Mouse (Mus musculus) ZHBTc4 (cell line): ENCODE data around the gene Tanc1.
"Not testable (repeated sequence)": the region's sequence is repeated elsewhere in the genome, so short reads cannot be mapped to it uniquely, and the experiment has no call there.

ENCODE experiments used
- DNase-seq: peaks from one replicate; pipeline ENCODE4 v3.0.0-alpha.2; 2011; ENCODE audit warnings: low read depth, low spot score

Gene Tanc1

DNA sequence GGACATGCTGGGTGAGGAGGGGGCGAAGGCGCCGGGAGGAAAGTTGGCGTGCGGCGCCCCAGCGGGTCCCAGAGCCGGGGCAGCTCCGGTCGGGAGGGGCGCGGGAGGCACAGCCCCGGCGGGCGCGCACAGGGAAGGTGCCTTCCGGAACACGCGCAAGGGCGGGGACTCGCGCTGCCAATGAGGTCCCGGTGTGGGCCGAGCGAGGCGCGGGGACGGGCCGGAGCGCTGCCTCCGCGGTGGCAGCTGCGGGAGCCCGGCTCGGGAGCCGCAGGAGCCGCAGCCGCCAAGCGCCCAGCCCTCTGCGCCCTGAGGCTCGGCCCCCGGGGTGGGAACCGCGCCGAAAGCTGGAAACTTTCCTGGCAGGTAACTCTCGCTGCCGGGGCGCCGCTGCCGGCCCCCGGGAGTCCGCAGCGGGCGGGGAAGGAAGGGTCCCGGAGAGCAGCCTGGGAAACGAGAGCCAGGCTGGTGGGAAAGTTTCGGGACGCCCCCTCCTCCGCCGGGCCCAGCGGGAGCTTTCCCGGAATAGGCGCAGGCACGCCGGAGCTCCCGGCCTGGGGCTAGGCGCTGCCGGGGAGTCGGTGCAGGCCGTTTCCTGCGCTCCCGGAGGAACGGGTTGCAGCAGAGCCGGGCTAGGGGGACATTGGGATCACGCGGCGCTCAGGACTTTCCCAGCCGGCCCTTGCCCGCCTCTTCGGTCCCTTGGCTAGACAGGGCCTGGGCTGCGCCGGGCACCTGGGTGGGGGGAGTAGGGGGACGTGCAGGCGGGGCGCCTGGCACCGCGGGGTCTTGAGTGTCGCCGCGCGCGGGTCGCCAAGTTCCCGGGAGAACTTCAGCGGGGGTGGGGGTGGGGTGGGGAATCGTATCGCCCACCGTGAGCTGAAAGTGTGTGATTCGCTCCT lies at the start of gene Tanc1:
TSS of gene Tanc1 (plus strand) at position 212 of the 902 bp plus-strand sequence.
- peak; percentile 93 for DNase-seq

GRCm38 (mm10) chr2:59562215-59562614 lies 49.6 kb upstream of the Tanc1 start:
- DNase-seq: no peak

- no peak for DNase-seq
These were observed 49.1 kb upstream of the Tanc1 start for GRCm38 (mm10) chr2:59562696-59563095.

DNA sequence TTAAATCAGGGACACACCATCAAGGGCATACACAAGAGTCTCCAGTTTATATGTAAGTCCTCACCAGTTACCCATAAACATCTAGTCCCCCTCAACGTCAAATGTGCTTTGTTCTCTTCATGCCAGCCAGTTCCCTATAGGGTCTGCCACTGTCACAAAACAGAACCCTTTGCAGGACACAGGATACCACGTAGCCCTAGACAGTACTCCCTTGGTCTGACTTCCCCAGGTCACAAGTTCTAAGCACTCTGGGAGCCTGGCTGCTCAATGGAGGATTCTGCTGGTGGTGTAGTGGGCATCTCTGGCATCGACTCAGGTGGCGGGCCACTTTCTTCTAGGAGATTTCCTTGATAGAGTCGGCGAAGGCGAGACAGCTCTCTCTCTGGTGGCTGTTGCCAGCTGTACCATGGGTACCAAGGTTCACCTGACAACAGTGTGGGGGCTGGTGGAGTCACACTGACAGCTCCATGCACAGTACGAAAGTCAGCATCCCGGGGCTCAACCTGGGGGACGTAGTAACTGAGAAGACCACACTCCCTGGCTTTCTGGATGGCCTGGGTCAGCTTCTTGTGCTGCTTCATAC lies 47.7 kb upstream of the Tanc1 start:
- DNase-seq: not testable (repeated sequence)

- peak; percentile 53 for DNase-seq
These were observed 46.9 kb upstream of the Tanc1 start for GRCm38 (mm10) chr2:59564947-59565346.

- DNase-seq: no peak
These were observed 30.9 kb upstream of the Tanc1 start for GRCm38 (mm10) chr2:59580939-59581338.

DNA sequence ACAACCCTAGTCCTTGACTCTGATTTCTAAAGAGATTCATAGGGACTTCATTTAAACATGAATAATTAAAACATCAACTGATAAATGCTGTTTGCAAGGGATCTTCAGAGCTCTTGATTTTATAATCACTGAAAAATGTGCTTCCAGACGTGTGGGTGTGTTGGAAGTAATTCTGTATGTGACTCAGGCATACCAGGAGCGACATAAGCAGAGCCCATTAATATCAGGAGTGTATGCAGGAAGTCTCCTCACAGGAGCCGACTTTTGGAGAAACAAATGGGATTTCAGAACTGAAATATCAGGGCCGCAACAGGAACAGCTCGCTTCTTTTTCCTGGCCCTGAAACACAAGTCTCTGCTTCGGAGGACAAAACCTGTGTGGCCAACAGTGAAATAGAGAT lies 27.9 kb upstream of the Tanc1 start:
- no peak for DNase-seq

GRCm38 (mm10) chr2:59587387-59588095 lies 24.3 kb upstream of the Tanc1 start:
- DNase-seq: no peak

- DNase-seq: no peak
These were observed 23.8 kb upstream of the Tanc1 start for GRCm38 (mm10) chr2:59588096-59588405.

DNA sequence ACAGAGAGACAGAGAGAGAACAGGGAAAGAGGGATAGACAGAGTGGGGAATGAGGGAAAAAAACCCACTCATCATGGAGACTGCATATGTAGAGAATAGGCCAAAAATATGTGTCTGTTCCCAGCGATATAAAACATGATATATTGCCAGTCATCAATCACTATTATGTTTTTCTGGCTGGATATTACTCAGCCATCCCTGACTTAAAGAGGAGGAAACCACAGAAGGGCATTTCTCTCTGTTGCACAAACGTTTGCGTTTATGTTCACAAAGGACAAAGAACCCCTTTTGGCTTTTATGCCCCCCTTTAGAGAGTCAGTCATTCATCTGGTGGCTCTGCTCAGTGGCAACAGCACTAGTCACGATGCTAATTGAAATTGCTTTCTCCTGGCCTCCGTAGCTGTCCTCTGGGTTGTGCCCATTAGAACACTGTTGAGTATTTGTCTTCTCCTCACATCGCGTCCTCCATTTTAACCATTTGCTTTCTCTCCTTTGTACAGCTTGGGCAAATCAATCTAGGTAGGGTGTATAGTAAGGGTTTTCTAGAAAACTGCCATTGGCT lies 18.4 kb upstream of the Tanc1 start:
- no peak for DNase-seq

- DNase-seq: no peak
These were observed 17.7 kb upstream of the Tanc1 start for GRCm38 (mm10) chr2:59594095-59594494.

DNA sequence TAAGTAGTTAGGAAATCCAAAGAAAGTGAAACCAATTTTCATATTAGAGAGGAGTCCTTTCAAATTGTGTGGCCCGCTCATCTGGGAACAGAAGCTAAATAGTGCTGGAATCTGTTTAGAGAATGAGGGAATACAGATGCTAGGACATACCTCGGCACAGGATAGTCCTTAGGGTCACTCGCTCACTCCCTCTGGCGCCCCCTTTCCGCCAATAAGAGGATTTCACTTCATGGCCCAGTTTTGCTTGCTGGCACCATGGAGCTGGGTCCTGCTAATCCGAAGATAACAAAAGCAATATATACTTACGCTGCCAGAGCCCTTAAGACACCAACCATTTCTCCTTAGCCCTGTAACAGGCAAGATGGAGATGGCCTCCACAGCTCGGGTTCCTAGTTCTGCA lies 15.3 kb upstream of the Tanc1 start:
- peak; percentile 75 for DNase-seq

DNA sequence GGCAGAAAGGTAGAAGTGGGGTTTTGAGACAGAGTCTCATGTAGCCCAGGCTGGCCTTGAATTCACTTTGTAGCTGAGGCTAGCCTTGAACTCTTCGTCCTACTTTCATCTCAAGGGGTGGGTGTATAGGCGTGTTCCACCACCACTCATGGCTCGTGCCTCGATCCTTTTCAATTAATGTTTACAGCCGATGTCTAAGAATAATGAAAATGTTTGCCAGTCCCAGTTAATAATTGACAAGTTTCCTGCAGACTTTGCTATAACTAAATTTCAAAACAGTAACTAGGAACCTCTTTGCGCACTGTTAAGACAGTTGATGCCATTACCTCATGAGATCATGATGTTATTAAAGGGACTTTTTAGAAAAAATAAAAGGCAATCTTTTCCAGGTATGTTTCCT lies 13.6 kb upstream of the Tanc1 start:
- DNase-seq: no peak

DNA sequence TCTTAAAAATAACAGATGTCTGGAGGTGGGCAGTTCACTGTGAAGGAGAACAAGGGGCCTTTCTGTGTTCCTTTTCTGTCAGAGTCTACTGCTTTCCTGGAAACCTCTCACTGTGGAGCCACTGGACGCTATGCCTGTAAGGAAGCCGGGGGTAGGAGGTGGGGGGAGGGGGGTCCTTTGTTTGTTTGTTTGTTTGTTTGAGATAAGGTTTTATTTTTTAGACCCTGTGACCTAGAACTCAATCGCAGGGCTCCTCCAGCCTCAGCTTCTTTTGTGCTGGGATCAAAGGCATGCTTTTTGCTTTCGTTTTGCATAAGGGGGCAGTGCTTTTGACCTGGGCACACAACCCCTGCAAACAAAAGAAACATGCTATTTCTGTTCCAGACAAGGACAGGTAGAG lies 12.9 kb upstream of the Tanc1 start:
- DNase-seq: no peak

GRCm38 (mm10) chr2:59599338-59600111 lies 12.3 kb upstream of the Tanc1 start:
- DNase-seq: peak; percentile 51

DNA sequence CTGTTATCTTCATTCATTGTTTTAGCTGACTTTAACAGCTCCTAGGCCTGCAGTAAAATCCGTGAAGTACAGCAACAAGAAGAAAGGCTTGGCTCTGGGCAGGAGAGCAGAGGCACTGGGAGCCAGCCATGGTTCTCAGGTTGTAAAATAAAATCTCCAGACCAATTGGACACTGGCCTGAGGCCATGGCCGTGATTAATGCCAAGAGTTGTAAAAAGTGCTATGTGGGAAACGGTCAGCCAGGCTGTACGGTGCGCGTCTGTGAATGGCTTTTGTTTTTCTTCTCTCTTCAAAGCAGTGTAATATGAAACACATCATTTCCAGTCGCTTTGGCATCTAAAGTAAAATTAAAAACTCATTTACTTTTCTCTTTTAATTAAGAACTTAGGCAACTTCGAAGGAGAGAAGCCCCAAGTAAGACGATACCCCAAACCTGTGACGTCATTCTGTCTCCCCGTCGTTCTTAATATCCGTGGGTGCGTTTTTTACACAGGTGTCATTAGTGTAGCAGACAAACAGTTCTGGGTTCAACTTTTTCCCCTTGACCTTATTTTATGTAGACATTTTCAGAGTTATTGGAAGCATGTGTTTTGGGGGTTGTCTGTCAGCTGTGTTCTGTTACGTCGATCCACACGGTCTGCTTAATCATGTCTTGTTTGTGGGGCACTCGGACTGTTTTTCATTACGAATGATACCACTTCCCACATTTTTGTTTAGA lies 11.6 kb upstream of the Tanc1 start:
- DNase-seq: no peak

GRCm38 (mm10) chr2:59600980-59601379 lies 10.9 kb upstream of the Tanc1 start:
- no peak for DNase-seq

DNA sequence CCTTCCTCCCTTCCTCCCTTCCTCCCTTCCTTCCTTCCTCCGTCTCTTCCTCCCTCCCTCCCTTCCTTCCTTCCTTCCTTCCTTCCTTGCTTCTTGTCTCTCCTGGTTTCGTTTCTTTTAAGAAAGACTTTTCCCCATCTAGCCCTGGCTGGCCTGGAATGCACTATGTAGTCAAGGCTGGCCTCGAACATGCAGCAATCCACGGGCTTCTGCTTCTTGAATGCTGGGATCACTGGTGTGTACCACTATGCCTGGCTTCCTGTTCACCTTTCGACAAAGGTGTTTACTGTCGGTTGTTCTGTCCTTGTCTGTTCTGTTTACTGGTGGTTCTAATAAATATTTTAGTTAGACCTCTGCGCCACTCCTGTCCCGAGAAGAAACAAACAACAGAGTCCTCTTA lies 10.4 kb upstream of the Tanc1 start:
- DNase-seq: no peak

DNA sequence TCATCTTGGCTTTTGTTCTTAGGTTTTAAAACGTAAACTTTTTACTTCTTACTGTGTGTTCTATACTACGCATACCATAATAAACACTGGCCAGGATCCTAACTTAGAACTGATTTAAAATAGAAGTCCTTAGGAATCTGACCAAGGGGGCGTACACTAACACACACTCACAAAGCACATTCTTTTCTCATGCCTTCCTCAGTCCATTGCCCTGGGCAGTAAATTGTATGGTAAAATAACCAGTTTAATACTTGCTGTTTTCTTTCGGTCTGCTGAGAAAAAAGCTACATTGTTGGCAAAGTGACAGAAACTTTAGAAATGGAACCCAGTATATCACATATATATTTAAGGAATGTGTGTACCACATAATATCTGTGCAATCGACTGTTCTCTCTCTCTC lies 2.9 kb upstream of the Tanc1 start:
- no peak for DNase-seq

GRCm38 (mm10) chr2:59611216-59611810 lies 529 bp upstream of the Tanc1 start:
- DNase-seq: no peak
